Mouse (Mus musculus) liver, adult 2 months (tissue): ENCODE data around the gene Faap20. TPM values are rescaled to one million over a fixed set of nuclear protein-coding genes. Genes with fewer than 3 reads are reported as not detected.

Experiments
- DNase-seq: peaks from one replicate; pipeline ENCODE4 v3.0.0-alpha.2; 2011; ENCODE audit warnings: low read depth, low spot score; ENCODE audit errors: extremely low read depth
- H3K27ac ChIP-seq: fragments of 200-500 bp; replicated peaks from 2 replicates; pipeline ENCODE4 v1.5.1; 2012; ENCODE audit warnings: low read depth, mild to moderate bottlenecking, control low read depth, inconsistent platforms, low read length; ENCODE audit not compliant: insufficient read depth
- H3K27me3 ChIP-seq: fragments of 200-500 bp; 2 replicates; pipeline ENCODE4 v1.6.1; 2012; ENCODE audit warnings: mild to moderate bottlenecking, moderate library complexity, low read length, inconsistent platforms; ENCODE audit not compliant: control insufficient read depth, insufficient read depth
- H3K36me3 ChIP-seq: fragments of 200-500 bp; 2 replicates; pipeline ENCODE4 v1.6.1; 2012; ENCODE audit warnings: low read length, inconsistent platforms; ENCODE audit not compliant: control insufficient read depth, insufficient read depth
- H3K4me1 ChIP-seq: fragments of 200-500 bp; 2 replicates; pipeline ENCODE4 v1.6.1; 2011; ENCODE audit warnings: low read length; ENCODE audit not compliant: control insufficient read depth, insufficient read depth
- H3K4me3 ChIP-seq: fragments of 200-500 bp; 2 replicates; pipeline ENCODE4 v1.5.1; 2011; ENCODE audit warnings: low read depth, mild to moderate bottlenecking, control low read depth, low read length, moderate library complexity; ENCODE audit not compliant: insufficient read depth
- H3K79me2 ChIP-seq: fragments of 200-500 bp; 2 replicates; pipeline ENCODE4 v1.6.1; 2012; ENCODE audit warnings: inconsistent platforms, mild to moderate bottlenecking, low read length, moderate library complexity; ENCODE audit not compliant: control insufficient read depth, insufficient read depth
- H3K9ac ChIP-seq: fragments of 200-500 bp; 2 replicates; pipeline ENCODE4 v1.6.1; 2012; ENCODE audit warnings: low read depth, mild to moderate bottlenecking, control low read depth, inconsistent platforms, low read length
- CTCF ChIP-seq: fragments of 200-500 bp; IDR thresholded peaks from 2 replicates; pipeline ENCODE4 v1.5.1; 2011; ENCODE audit warnings: low read depth, low read length, control low read depth
- POLR2A ChIP-seq: fragments of 200-500 bp; IDR thresholded peaks from 2 replicates; pipeline ENCODE4 v1.6.1; 2011; ENCODE audit warnings: low read length, control low read depth; ENCODE audit not compliant: insufficient read depth; ENCODE audit errors: extremely low read depth
- WGBS: fragments of 180-500 bp; shearing (Covaris S2); methylation state at CpG from one replicate; pipeline ENCODE4 v1.1.7; 2018; 5-methylcytosine and 5-hydroxymethylcytosine counted together
- polyA plus RNA-seq: library from polyadenylated mRNA; depleted of rRNA; stranded (reverse); fragments of >200 nt; gene quantifications from 2 replicates; pipeline ENCODE4 v1.2.3, GENCODE M21; 2012
- total RNA-seq: library from RNA; depleted of rRNA; stranded (reverse); fragments of >200 nt; gene quantifications from 2 replicates; pipeline ENCODE4 v1.2.3, GENCODE M21; 2014

The Faap20 gene
- total and polyA plus RNA-seq, 2 experiments, result 5.4 to 28.6 TPM

DNA sequence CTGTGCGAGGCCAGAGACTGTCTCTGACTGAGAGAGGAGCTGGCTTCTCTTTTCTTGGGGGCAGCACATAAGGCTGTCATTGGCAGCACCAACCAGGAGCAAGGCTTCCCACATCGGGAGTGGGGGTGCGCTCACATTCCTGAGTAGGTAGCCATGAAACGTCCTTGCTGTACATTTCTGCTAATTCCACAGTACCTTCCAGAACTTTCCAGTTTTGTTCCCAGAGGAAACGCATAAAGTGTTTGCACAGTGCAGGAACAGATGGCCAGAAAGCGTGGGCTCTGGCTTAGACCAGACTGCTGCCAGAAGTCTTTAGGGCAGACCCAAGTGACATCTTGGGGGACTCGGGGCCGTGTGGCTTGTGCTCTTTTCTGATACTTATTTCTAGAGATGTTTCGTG lies 34.0 kb downstream of the Faap20 start:
- Histone ChIP-seq H3K36me3 (no peaks in the 10 kb centered on the region), H3K4me3 (no peak overlapping the region), H3K79me2 (no peaks in the 10 kb centered on the region), H3K27me3 (no peaks in the 10 kb centered on the region), H3K27ac (no peak overlapping the region), H3K4me1 (peaks cover 7% of the 10 kb centered on the region; the same call in 1 of the 2 replicates), H3K9ac (no peak overlapping the region)
- no peak for DNase-seq
- TF ChIP-seq CTCF (no peak), POLR2A (no peak)
- WGBS, result 87% methylated on average over 9 of the region's 9 CpGs

DNA sequence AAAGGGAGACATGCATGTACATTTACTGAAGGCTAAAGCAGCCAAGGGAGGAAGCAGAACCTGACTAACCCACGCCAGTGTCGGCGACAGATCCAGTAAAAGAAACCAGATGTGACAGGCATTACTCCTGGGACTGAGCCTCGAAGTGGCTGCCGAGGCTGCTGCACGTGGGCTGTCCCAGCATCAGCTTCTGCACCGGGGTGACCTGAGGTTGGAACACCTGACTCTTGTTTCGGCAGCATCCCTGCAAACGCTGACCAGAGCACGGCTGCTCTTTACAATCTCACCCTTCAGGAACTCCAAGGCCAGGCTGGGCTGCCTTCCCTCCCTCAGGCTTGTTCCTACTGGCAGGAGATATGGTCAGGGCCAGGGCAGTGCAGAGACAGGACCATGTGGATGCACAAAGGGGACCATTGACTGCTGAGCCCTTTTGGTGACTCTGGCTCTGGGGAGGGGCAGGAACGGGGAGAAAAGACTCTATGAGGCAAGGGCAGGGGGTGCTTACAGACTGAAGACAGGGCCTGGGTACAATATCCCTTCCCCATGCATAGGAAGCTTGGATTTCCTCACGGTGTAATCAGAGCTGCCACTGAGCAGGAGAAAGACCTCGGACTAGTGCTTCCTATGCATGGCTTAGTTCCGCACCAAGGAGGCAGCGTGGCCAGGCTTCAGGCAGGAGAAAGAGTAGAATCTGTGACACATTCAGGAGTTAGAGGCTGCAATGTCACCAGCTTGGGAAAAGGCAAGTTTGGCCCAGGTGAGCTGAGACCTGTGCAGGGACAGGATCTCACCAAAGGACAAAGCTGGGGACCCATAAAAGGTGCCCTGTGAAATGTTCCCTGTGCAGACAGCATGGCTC lies 35.1 kb downstream of the Faap20 start:
- Histone ChIP-seq H3K9ac (no peak overlapping the region), H3K27ac (no peak overlapping the region), H3K79me2 (no peaks in the 10 kb centered on the region), H3K4me1 (peaks cover 7% of the 10 kb centered on the region; the same call in 1 of the 2 replicates), H3K4me3 (no peak overlapping the region), H3K27me3 (no peaks in the 10 kb centered on the region), H3K36me3 (no peaks in the 10 kb centered on the region)
- TF ChIP-seq POLR2A, result no peak
- TF ChIP-seq CTCF, result no peak
- no peak for DNase-seq
- 89% methylated on average over 15 of the region's 15 CpGs for WGBS

DNA sequence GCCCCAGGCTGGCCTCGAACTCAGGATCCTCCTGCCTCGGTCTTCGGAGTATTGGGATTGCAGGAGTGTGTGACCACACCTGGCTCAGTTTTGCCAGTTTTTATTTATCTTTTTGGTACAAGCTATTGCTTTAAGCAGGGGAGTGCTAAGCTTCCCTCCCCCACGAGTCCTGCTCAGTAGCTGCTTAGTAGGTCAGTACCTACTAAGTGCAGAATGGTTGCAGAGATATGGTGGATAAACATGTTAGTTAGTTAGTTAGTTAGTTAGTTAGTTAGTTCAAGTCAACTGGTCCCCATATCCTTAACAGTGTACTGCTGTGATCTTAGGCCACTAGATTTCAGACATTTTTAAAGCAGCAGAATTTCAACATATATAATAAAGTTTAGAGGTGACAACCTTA lies 36.5 kb downstream of the Faap20 start:
- no peaks in the 10 kb centered on the region for H3K79me2 ChIP-seq
- no peaks in the 10 kb centered on the region for H3K36me3 ChIP-seq
- peaks cover 3% of the 10 kb centered on the region; the same call in 1 of the 2 replicates for H3K4me1 ChIP-seq
- H3K27me3 ChIP-seq, result no peaks in the 10 kb centered on the region
- TF ChIP-seq CTCF, result no peak
- no peak for TF ChIP-seq POLR2A
- no peak overlapping the region for H3K27ac ChIP-seq
- H3K9ac ChIP-seq, result no peak overlapping the region
- no peak overlapping the region for H3K4me3 ChIP-seq
- no peak for DNase-seq
- 91% methylated on average over 4 of the region's 4 CpGs for WGBS

- H3K4me3 ChIP-seq, result no peak overlapping the region
- no peaks in the 10 kb centered on the region for H3K27me3 ChIP-seq
- no peak overlapping the region for H3K27ac ChIP-seq
- 87% methylated on average over 11 of the region's 11 CpGs for WGBS
- H3K9ac ChIP-seq, result no peak overlapping the region
- H3K36me3 ChIP-seq, result no peaks in the 10 kb centered on the region
- DNase-seq, result no peak
- H3K4me1 ChIP-seq, result no peaks in the 10 kb centered on the region
- TF ChIP-seq POLR2A (no peak), CTCF (no peak)
- H3K79me2 ChIP-seq, result no peaks in the 10 kb centered on the region
Observed at GRCm38 (mm10) chr4:155287713-155288112, 38.1 kb downstream of the Faap20 start.

DNA sequence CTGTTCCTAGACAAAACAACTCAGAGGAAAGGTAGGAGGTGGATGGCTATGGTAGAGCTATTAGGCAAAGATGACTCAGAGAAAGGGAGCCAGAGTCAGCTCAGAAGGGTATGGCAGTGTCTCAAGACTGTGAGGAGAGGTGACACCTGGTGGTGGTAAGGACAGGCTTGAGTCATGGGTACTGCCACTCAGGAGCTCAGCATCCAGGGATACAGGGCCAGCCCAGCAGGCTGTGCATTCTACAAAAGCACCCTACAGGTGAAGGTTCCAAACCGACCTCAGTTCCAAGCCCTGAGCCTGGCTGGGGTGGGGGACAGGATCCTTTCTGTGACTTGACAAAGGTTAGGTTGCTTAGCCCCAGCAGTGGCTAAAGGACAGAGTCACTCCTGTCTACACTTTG lies 39.0 kb downstream of the Faap20 start:
- no peak for DNase-seq
- TF ChIP-seq CTCF (peak; percentile 17; the same call in 1 of the 2 replicates), POLR2A (no peak)
- H3K79me2 ChIP-seq, result no peaks in the 10 kb centered on the region
- H3K27me3 ChIP-seq, result no peaks in the 10 kb centered on the region
- no peaks in the 10 kb centered on the region for H3K4me1 ChIP-seq
- no peak overlapping the region for H3K9ac ChIP-seq
- WGBS, result 83% methylated on average over 1 of the region's 1 CpGs
- H3K27ac ChIP-seq, result no peak overlapping the region
- H3K36me3 ChIP-seq, result no peaks in the 10 kb centered on the region
- no peak overlapping the region for H3K4me3 ChIP-seq

DNA sequence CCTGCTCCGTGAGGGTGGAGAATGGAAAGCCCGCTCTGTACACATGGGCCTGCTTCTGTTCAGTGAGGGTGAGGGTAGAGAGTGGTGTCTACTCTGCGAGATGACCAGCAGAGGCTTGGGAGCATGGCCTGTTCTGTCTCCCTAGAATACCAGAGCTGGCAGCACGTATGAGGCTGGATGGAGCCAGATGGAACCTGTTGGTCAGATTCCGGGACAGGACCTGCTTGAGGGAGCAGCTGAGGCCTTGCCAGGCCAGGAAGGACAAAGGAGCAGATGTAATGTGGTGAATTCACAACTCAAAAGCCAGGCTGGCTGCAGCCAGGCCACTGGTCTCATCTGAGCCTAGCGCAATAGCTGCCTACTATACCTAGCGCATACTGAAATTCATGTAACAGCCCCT lies 40.4 kb downstream of the Faap20 start:
- Histone ChIP-seq H3K27me3 (no peaks in the 10 kb centered on the region), H3K4me1 (no peaks in the 10 kb centered on the region), H3K9ac (no peak overlapping the region), H3K4me3 (no peak overlapping the region), H3K36me3 (no peaks in the 10 kb centered on the region), H3K27ac (no peak overlapping the region), H3K79me2 (no peaks in the 10 kb centered on the region)
- no peak for DNase-seq
- TF ChIP-seq POLR2A (no peak), CTCF (no peak)
- WGBS, result 94% methylated on average over 7 of the region's 7 CpGs
